Mouse (Mus musculus): Measurements from ENCODE around the gene Cldn19.
"Not testable (repeated sequence)": the region's sequence is repeated elsewhere in the genome, so short reads cannot be mapped to it uniquely, and the experiment has no call there.

Gene Cldn19

GRCm38 (mm10) chr4:119254012-119254618, 1.1 kb upstream of the Cldn19 start:
- no peak for DNase-seq

GRCm38 (mm10) chr4:119257083-119257482, 1.9 kb downstream of the Cldn19 start:
- DNase-seq, result no peak

DNA sequence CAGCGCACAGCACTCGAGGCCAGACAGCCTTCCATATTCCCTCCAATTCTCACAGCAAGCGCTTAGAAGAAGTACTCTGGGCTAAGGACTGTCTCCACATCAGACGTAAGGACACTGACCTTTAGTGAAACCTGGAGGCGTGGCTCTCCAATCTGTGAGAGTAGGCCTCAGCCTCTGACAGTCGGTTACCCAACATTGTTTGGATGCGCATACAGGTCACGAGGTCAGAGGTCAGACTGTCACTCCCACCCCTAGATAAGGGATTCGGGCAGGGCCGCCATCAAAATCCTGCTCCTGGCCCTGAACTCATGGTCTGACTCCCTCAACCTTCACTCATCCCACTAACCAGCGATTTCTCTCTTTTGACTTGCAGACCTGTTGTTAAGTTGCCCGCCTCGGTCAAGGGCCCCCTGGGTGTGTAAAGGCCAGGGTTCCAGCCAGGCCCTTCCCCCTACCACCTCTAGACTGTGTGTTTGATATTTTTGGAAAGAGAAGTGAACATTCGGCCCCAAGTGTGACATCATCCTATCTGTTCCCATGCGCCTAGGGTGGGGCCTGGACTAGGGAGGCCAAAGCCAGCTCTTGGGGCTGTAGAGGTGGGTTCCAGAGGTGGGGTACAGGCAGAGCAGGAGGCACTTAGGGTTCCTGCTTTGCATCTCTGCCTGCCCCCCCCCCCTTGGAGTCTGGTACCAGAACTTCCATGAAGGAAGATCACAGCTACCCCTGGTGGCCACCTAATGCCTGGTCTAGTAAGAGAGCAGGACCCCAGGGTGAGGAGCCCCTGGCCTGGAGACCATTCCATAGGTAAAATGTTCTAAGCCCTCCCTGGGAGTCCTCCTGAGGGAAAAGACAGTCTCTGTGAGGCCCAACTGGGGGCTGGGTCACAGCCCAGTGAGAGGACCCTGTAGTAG, 4.4 kb downstream of the Cldn19 start:
- DNase-seq, result no peak

DNA sequence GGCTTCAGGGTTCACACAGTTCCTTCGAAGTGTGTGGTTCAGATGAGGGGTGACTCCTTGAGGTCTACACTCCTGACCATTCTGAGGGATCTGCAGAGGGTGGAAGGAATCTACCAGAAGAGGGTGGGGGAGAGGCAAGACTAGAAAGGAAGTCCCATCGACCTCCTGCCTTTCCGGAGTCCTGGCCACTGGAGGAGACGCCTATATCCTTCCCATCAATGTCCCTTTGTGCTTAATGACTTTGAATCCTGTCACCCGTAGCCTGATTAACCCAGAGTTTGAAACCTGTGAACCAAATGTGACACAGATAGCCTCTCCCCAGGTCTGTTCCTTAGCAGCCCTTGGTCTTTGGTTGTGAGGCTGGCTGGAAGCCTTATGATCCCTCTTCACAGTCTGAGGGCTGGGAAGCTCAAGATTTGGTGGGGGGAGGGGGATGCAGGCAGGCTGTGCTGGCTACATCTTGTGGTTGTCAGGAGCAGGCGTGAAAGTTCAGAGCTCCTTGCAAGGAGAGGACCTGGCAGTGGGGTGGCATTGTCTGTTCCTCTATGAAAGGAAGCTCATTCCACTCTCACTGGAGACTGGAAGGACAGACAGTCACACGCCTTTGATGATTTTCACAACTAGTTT, 6.0 kb downstream of the Cldn19 start:
- DNase-seq, result no peak

DNA sequence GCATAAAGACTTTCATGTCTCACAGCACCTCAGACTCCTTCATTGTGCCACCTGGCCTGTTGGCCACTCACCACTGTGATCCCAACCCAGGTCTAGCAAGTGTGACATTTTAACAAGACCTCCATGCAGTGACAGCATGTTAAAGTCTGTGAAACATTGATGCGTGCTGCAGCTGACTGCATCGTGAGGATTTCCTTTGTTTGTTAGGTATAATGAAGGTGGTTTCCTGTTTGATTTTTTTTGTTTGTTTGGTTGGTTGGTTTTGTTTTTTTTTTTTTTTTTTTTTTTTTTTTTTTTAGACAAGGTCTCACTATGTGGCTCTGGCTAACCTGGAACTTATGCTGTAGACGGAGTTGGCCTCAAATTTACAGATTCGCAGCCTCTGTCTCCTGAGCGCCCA, 7.3 kb downstream of the Cldn19 start:
- DNase-seq, result no peak

- DNase-seq, result no peak
These were observed 8.2 kb downstream of the Cldn19 start for GRCm38 (mm10) chr4:119263459-119263858.

DNA sequence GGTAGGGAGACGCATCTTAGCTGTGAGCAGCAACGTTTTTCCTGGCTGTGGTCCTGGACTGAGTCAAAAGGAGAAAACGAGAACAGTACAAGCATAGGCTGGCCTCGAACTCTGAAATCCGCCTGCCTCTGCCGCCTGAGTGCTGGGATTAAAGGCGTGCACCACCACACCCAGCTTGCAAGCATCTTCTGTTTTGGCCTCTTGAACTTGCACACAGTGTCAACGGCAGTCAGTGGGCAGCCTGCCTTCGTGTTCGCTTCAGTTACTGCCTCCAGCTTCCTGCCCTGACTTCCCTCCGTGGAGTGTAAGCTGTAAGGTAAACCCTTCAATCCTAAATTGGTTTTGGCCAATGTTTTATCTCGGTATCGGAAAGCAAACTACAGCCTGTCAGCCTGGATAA, 11.4 kb downstream of the Cldn19 start:
- no peak for DNase-seq

- no peak for DNase-seq
These were observed 19.4 kb downstream of the Cldn19 start for GRCm38 (mm10) chr4:119274627-119275026.

DNA sequence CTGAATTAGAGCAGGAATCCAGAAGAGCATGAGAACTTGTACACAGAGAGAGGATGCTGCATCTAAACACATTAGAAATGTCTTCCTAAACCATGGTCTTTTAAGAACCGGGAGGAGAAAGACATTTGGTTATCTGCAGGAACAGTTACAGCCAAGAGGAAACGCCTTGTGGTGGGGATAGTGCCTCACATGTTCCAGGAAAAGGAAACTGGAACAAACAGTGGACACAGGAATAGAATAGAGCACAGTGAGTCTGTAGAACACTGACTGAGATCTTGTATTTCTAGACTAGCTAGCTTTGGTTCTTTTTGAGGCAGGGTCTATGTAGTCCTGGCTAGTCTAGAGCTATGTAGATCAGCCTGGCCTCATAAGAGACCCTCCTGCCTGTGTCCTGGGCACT, 20.0 kb downstream of the Cldn19 start:
- DNase-seq, result no peak

- no peak for DNase-seq
These were observed 20.5 kb downstream of the Cldn19 start for GRCm38 (mm10) chr4:119275726-119276125.

GRCm38 (mm10) chr4:119278784-119279183, 23.6 kb downstream of the Cldn19 start:
- DNase-seq, result not testable (repeated sequence)

DNA sequence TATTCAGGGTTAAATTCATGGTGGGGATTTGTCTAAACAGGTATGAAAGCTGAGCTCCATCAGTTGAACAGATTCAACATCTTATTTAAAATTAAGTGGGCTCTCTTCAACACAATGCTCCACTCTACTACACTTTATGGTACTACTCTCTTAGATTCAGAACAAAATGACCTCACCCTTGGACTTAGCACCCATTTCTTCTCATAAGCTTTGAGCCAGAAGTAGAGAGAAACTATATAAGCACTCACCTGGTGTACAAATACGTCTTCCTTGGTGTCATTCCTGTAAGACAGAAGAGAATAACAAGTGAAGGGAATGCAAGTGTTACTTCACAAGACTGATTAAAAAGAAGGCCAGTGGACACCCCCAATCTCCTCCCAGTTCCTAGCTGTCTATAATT, 29.6 kb downstream of the Cldn19 start:
- no peak for DNase-seq

DNA sequence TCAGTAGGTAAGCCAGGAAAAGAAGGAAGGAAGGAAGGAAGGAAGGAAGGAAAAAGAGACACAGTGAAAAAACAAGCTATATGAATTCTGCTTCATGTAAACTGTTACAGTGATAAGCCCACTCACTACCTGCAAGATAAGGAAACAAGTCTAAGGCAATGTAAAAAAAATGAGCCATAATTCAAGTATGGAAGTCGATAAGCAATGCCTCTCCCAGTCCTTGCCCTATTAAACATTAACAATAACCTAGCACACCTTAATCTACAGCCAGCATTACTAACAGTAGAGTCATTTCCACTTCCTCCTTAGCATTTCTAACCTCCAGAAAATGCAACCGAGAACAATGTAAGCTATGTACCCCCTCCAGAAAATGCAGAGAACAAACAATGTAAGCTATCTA, 30.1 kb downstream of the Cldn19 start:
- no peak for DNase-seq

DNA sequence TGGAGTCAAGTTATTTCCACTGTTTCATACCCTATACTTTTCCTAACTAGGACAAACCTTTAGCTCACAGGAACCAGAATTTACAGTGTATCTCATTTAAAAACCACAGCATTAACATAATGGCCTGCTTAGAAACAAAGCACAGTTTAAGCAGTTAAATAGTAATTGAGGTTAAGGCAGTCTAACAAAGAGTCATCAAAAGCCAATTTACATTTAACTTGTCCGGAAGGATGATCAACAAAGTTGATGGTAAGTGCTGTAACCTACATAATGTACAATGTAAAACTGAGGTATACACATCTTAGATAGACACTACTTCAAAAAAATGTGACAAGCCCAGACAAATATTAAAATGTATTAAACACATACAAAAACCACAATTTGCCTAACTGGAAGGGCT, 36.7 kb downstream of the Cldn19 start:
- DNase-seq, result no peak

DNA sequence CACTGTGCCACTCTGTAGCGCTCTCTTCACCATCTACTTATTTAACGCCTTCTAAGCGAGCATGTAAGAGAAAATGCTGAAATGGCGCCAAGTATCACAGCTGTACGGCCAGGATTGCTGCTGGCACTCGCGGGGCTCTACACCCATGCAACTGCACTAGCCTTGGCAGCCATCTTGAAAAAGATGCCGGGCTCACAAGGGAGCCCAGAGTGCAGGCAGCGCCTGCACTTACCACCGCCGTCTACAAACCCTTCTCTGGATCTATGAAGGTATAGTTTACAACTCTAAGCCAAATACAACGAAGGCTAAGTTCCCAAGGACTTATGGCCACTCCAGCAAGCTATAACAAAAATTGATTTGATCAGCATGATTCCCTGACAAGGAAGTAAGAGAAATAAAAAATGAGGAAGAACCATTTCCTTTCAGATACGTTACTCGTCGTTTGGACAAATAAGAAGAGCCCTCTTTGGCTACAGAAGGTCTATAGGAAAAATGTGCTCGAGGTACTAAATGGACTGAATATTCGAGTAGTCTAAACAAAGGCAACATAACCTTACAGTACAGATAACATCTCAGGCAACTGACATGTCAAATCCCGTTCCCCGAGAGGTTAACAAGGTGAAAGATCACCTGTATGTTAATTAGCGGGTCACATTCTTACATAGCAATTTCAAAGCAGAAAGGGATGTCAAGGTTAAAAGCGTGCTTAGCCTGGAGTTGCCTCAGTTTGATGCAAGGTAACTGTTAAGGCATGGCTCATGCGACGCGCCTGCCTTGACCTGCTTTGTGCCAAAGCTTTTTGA, 37.8 kb downstream of the Cldn19 start:
- DNase-seq, result peak; percentile 36 to 40

- DNase-seq, result peak; percentile 44 to 59
These were observed 38.5 kb downstream of the Cldn19 start for GRCm38 (mm10) chr4:119293574-119294258.

GRCm38 (mm10) chr4:119294415-119295133, 39.4 kb downstream of the Cldn19 start, which contains the start of gene Ybx1:
TSS of gene Ybx1 (minus strand) at chr4:119294604.
- peak; percentile 98 to 99 for DNase-seq

DNA sequence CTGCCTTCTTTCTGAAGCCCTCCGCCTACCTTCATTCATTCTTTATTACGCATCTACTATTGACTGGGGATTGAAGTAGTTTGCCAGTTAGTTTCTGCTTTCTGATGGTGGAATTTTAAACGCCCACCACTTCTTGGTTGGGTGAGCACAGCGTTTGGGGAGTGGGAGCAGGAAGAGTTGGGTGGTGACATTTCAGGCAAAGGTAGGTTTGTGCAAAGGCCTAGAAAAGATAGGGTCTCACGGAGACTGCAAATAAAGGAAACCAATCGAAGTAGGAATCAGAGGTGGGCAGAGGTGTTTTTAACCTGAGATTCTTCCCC, 39.9 kb downstream of the Cldn19 start:
- DNase-seq, result no peak

DNA sequence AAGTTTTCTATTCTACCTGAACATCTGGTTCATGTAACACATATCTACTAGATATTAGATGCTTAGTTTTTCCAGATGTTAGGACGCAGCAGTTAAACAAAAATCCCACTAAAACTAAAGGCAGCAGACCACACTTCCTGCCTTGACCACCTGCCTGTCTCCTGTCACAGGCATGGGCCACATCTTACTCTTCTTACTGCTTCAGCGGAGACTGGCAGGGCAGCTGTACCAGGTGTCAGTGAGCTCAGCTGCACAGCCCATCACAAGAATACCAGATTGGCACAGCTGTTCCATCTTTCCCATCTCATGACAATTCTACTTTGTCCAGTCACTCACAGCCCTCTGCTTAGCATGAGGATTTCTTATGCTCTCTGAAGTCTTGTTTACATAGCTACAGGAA, 42.1 kb downstream of the Cldn19 start:
- DNase-seq, result no peak

GRCm38 (mm10) chr4:119300761-119301160, 45.5 kb downstream of the Cldn19 start:
- no peak for DNase-seq

DNA sequence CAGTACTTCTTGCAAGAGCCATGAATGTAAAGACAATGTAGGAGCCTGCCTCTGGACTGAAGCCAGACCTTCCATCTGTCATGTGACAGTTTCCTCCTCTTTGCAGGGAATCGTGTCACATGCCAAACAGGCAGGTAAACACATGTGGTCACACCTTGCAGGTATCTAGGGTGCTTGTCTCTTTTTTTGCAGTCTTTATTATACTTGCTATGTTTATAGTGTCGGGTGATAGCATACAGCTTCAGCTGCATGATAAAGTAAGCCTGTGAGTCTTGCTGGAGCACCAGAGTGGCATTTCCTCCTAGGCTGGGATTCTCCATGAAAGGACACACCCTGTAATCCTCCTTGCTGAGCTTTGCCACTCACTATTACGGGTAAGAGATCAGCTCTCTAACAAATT, 46.6 kb downstream of the Cldn19 start:
- DNase-seq, result no peak

DNA sequence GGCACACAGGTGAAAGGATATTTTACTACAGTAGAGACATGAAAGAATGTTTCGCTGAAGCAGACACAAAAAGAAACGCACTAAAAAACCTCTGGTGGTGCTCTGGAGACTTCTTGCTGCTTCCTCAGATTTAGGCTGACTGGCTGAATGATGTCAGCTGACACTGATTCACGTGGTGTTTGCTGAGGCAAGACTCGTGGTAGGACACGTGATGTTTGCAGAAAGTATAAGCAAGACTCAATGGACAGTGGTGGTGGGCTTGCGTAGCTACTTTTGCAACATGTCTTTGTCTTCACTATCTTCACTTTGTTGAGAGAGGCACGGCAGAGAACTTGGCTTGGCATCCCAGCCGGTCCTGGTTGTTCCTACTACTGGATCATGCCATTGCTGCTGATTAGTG, 48.1 kb downstream of the Cldn19 start:
- DNase-seq, result no peak

Data from thymus, postnatal 36 days (tissue).